Mouse (Mus musculus): ENCODE data around the gene Mitf.
A peak's percentile ranks its signal among the peaks of the same experiment; 100 is the strongest.

Gene Mitf

DNA sequence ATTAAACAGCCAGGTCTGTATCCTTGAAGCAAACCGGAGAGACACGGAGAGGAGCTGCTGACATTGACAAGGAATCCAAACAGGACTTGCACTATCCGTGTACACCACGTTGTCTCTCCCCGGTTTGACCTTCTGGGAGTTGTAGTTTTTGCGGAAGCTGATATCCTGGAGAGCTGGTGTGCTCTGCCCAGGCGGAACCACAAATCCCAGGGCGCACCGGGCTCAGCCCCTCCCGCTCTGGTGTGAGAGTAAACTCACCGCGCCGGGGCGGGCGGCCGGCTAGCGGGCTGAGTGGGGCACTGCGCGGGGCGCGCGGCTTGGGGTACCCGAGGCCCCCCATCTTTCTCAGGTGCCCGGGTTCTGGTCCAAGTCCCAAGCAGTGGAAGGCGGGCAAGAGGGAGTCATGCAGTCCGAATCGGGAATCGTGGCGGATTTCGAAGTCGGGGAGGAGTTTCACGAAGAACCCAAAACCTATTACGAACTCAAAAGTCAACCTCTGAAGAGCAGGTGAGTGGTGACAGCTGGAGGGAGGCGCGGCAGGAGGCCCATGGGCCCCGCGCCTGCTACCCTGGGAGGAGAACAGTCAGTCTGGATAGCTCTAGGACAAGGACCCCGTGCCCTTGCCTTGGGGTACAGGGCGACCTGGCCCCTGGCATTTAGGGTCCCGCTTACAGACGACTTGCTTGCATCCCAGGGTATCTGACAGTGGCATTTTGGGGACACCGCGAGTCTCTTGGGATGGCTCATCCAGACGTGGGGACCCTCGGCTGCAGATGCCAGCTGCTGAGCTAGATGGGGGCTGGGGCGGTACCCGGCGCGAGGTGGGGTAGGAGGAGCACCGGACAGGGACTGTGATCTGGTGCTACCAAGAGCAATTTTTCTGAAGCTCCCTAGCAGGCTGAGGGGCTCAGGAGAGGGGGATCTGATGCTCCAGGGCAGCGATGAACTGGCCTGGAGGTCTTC lies at the start of gene Mitf:
Gene Mitf (plus strand): TSS at position 272 of the 963 bp plus-strand sequence.
- peak; percentile 67 for DNase-seq (ENCODE audit: low spot score)

GRCm38 (mm10) chr6:97757361-97757760 lies 49.5 kb upstream of the Mitf start:
- no peak for DNase-seq (ENCODE audit: low spot score)

DNA sequence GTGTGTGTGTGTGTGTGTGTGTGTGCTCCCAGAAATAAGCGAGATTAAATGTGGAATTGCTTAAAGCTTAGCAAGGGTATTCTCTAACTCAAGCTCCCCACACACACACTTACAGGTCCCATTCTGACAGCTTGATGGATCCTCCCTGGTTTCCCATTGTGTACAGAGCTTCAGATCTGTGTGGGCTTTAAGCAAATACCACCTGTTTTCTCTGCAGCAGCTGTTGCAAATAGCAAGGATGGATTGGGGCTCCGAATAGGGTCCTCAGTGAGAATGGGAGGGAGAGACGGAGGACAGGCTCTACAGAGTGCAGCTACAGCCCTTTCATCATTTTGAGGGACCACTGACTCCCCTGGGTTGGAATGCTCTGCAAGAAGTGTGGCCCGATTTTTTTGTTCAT lies 48.0 kb upstream of the Mitf start:
- no peak for DNase-seq (ENCODE audit: low spot score)

- DNase-seq (ENCODE audit: low spot score), result no peak
Observed at GRCm38 (mm10) chr6:97759301-97759700, 47.6 kb upstream of the Mitf start.

DNA sequence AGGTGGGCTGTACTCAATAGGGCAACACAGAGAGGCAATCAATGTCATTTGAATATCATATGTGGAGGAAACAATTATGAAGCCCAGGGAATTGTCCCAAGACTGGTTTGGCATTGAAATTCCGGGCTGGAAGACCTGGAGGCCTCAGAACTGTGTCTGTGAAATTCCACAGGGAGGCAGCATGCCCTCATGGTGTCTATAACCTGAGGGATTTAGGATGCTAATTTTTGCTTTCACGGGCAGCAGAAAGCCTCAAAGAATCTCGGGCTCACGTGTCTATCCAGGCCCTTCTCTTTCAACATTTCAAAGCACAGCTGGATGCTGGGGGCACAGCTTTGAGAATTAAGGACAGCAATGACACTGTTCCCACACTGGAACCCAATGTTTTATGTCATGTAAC lies 45.5 kb upstream of the Mitf start:
- DNase-seq (ENCODE audit: low spot score), result no peak

DNA sequence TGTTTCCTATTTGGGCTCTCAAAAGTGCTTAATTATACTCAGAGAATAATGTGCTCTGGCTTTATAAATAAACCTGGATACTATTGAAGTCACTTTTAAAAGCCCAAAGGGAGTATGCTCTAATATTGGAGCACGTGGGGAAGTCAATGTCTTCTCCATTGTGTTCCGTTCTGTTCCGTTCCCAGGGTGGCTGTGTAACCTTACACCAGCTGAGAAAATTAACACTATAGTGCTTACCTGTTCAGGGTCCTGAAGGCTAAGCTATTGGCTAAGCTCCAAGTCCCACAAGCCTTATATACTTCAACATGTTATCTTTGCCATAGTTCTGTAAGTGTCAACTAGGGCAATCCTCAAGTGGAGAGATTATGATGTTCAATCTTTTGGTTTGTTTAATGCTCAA lies 42.9 kb upstream of the Mitf start:
- no peak for DNase-seq (ENCODE audit: low spot score)

- DNase-seq (ENCODE audit: low spot score), result no peak
Observed at GRCm38 (mm10) chr6:97767836-97768235, 39.0 kb upstream of the Mitf start.

- no peak for DNase-seq (ENCODE audit: low spot score)
Observed at GRCm38 (mm10) chr6:97769549-97769948, 37.3 kb upstream of the Mitf start.

DNA sequence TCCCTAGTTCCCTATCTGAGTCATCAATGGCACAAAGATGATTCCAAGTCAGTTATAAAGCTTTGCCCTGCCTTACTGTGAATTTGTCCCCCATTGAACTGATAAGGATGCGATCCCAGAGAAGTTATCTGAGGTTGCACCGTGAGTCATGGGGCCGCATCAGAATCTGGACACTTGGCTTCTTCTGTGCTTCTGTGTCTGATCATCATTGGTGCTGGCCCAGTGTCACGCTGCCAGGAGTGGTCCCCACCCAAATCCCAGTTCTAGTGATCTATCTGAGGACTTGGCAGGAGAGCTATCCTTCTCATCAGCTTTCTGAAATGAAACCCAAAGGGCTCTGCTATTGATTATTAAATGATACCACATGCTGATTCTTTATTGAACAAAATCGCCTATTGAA lies 25.5 kb upstream of the Mitf start:
- no peak for DNase-seq (ENCODE audit: low spot score)

GRCm38 (mm10) chr6:97782291-97782690 lies 24.6 kb upstream of the Mitf start:
- no peak for DNase-seq (ENCODE audit: low spot score)

DNA sequence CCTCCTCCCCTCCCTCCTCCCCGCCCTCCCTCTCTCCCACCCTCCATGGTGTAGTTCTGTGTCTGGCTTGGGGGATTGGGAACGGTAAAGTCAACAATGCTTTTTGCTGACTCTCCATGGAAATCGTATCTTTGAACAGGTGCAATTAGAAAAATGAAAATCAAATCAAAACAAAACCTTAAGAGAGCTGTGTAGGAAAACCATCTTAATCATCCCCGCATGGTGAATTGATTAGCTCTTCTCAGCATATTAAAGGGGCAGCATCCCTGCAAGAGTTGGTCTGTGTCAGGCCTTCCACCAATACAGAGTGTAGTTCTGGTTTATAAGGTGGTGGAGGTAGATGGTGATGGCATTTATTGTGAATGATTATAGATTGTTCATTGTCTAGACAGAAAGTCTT lies 20.0 kb upstream of the Mitf start:
- DNase-seq (ENCODE audit: low spot score), result no peak

DNA sequence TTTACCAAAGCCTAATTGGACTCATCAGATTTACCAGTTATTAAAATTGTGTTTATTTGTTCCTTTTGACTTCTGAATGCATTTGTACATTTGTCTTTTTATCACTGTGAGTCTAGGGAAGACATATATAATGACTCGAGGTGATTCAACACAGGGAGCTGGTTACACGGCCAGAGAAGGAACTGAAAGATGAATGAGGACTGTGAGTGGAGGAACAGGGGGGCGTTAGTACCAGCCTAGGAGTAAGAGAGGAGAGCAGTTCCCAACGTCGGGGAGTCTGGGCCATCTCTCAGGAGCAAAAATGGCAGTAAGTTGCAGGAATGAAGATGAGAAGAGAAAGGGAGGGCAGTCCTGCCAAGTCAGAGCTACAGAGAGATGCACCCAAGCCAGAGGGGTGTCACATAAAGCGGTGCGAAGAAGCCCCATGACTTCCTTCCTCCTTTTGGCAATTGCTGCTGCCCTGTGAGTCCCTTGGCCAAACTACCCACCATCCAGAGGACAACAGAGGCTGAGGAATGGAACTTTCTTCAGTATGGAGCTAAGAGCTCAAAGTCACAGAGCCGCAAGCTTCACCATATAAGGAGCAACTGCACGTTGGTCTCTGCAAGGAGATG lies 18.4 kb upstream of the Mitf start:
- no peak for DNase-seq (ENCODE audit: low spot score)

DNA sequence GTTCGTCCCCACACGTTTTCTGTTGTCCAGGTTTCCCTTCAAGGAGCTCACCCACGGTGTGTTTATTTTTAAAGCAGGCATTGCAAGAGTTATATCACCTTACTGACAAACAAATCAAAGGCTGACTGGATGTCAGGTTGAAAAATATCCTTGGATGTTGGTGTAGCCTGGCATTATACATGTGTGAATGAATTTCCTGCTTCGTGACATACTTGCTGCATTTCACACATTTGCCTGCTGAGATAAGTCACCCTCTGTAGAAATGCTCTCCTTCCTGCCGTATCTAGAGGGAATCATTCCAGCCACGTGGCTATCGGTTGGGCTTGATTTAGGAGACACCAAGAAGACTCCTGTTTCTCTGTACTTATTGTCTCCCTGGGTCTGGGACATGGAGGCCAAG lies 17.2 kb upstream of the Mitf start:
- no peak for DNase-seq (ENCODE audit: low spot score)

DNA sequence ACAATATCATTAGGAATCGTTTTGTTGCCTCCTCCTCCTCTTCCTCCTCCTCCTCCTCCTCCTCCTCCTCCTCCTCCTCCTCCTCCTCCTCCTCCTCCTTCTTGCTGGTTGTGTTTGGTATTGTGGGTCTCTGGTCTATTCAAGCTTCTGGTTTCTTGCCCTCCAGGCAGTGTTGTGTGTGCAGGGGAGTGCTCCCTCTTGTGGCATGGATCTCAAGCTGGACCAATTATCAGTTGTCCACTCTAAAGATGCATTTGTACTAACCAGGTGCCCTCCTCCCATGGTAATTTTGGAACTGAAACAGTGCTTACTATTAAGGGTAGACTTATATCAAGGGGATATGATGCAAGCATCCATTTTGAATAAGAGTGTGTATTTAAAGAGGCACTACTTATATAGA lies 14.7 kb upstream of the Mitf start:
- no peak for DNase-seq (ENCODE audit: low spot score)

DNA sequence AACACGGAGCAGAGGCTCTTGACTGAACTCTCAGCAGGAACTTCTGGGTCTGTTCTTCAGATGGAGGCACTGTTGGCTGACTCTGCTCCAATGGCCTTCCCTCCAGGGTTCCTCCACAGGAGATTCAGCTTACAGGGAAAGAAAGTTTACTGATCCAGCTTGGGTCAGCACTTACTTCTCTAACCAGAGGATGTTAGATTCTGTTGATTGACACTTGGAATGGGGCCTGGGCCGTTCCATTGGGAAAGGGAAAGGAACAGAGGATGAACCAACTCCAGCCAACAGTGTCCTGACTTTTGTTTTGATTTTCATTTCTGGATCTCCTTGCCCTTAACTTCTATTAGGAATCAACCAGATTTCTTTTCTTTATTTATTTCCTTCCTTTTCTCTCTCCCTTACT lies 11.7 kb upstream of the Mitf start:
- DNase-seq (ENCODE audit: low spot score), result no peak

- DNase-seq (ENCODE audit: low spot score), result no peak
Observed at GRCm38 (mm10) chr6:97800615-97801014, 6.2 kb upstream of the Mitf start.

- DNase-seq (ENCODE audit: low spot score), result no peak
Observed at GRCm38 (mm10) chr6:97806051-97806450, 801 bp upstream of the Mitf start.

DNA sequence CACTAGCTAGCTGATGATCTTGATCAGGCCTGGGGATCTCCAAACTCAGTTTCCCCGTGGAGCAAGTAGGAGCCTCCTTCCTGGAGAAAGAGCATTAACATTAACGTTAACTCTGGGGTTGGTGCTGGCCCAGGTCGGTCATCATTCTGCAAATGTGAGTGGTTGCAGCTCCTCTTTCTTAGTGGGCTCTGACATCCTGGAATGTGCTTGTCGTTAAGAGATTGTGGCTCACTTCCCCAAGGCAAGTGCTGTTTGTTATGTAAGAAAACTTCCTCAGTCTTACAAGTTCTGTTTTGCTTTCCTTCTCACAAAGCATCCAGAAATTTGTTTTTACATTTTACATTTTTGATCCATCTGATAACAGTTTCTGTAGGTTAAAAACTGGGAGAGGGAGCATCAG lies 7.3 kb downstream of the Mitf start:
- no peak for DNase-seq (ENCODE audit: low spot score)

DNA sequence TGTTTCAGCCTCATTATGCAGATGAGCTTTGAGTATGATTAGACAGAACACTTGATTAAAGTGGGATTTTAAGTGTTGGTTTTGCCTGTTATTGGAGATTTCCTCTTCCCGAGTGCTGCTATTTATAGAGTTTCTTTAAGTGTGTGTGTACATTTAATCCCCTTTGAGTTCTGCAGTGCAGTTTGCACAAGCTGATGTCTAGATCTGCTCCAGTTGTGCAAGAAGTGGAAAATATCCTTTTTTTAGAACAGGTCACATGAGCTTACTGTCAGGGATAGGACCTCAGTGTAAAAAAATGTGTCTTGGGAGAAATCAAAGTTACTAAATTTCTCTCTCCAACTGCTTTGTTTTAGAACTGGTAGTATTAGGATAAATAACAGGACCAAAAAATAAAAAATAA lies 8.9 kb downstream of the Mitf start:
- no peak for DNase-seq (ENCODE audit: low spot score)

DNA sequence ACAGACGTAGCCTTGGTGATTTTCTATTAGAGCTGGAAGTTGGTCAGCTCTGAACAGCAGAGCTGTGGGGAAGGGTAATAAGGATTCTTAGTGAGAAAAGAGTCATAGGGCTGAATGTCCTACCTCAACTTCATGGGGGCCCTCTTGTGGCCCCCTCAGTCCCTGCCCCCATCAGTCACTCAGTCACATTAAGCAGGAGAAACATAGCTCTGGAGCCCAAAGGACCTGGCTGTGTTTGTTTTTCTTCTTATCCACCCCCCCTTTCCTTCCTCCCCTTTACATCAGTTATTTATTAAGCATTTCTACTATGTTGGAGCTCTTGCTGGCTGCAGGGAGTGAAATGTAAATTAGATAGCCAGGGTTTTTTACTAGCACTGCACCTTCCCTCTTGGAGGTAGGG lies 10.0 kb downstream of the Mitf start:
- no peak for DNase-seq (ENCODE audit: low spot score)

GRCm38 (mm10) chr6:97818128-97818527 lies 11.3 kb downstream of the Mitf start:
- no peak for DNase-seq (ENCODE audit: low spot score)

DNA sequence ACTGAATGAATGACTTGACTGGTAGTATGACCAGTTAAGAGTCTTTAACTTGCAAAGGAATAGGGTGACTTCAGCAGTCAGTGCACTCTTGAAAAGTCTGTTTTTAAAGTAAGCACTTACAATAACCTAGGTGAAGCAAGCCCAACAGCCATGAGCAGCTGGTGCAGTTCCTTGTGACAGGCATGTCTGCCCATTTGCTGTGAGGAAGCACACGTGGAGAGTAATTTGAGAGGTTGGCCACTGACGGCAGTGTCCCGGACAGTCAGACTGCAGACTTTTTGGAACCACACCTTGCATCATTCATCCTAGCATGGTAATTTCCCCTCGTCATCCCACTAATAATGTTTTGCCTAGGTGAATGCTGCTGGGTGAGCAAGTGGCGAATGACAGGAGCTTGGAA lies 12.1 kb downstream of the Mitf start:
- no peak for DNase-seq (ENCODE audit: low spot score)

GRCm38 (mm10) chr6:97820505-97820904 lies 13.7 kb downstream of the Mitf start:
- no peak for DNase-seq (ENCODE audit: low spot score)

DNA sequence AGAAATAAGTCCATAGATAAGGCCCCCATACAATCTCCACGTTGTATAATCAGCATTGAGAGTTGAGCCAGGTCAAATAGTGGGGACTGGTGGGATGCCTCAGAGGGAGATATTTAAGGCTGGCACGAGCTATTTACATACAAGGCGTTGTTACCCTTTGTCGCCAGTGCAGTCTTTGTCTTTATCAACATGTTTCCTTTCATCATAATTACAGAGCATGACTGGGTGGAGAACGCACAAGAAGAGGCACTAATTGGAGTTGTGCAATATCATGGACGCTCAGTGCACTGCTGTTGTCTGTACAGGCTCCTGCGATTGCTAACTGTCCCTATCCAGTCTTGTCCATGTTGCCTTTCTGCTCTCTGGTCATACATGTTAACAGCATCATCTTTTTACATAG lies 15.0 kb downstream of the Mitf start:
- DNase-seq (ENCODE audit: low spot score), result no peak

All from spleen, adult 12 weeks (tissue).